Mouse (Mus musculus) adrenal gland, postnatal 25 days (tissue): ENCODE measurements at regions not wholly inside any gene's neighbourhood (a gene's known extent, or its start where the extent isn't known, plus 50 kb on each side); places are given as distances from the start of the nearest gene placed in this dataset.

Source experiments
- DNase-seq: peaks from one replicate; pipeline ENCODE4 v3.0.0; 2021; ENCODE audit warnings: mixed read lengths

GRCm38 (mm10) chr13:73405720-73406629, 61.0 kb upstream of the Lpcat1 start:
- peak; percentile 48 for DNase-seq

- DNase-seq: no peak
Measured at GRCm38 (mm10) chr13:73400921-73401320, 66.1 kb upstream of the Lpcat1 start.

- no peak for DNase-seq
Measured at GRCm38 (mm10) chr13:73397033-73397432, 68.7 kb upstream of the Ndufs6 start.

- no peak for DNase-seq
Measured at GRCm38 (mm10) chr13:73395856-73396255, 67.5 kb upstream of the Ndufs6 start.

- no peak for DNase-seq
Measured at GRCm38 (mm10) chr13:73389051-73389450, 60.7 kb upstream of the Ndufs6 start.

GRCm38 (mm10) chr13:73383585-73383984, 55.2 kb upstream of the Ndufs6 start:
- no peak for DNase-seq
